Mouse (Mus musculus) gastrocnemius, postnatal 4 days (tissue): ENCODE results near the gene Yjefn3. TPM values are rescaled to one million over a fixed set of nuclear protein-coding genes. Genes with fewer than 3 reads are reported as not detected.
"Not testable (repeated sequence)": the region's sequence is repeated elsewhere in the genome, so short reads cannot be mapped to it uniquely, and the experiment has no call there.

Experiments
- DNase-seq, 2 experiments: peaks; one replicate each; pipeline ENCODE4 v3.0.0; 2021 to 2022; ENCODE audit warnings: low spot score in 2 of 2, mixed read lengths in 2 of 2
- long read RNA-seq, 2 experiments: library from polyadenylated mRNA; stranded (forward); transcript quantifications; one replicate each; pipeline ENCODE4 v2.0.0; 2021
- total RNA-seq, 2 experiments: library from RNA; stranded (reverse); gene quantifications; 2 replicates each; pipeline ENCODE4 v1.2.3; 2021

Gene Yjefn3
- total RNA-seq = 10 to 100 TPM; 10.8 to 11.7 TPM
- long read RNA-seq, experiment 1, partial matches to known transcripts = 0 of 19 reads
- long read RNA-seq, experiment 1, other reads (novel, unspliced or antisense) = 19 of 19 reads
- long read RNA-seq, experiment 2, partial matches to known transcripts = 0 of 20 reads
- long read RNA-seq, experiment 2, other reads (novel, unspliced or antisense) = 20 of 20 reads

GRCm38 (mm10) chr8:69902163-69903062, at the start of gene Yjefn3, which contains the start of the genes Tssk6 and Ndufa13:
Gene Yjefn3 (minus strand): TSS chr8:69902712.
Gene Tssk6 (plus strand): TSS chr8:69902184.
Gene Ndufa13 (minus strand): TSS chr8:69902558.
- DNase-seq = peak in 1 of 2 experiments; percentile 56

GRCm38 (mm10) chr8:69950300-69950699, 47.8 kb upstream of the Yjefn3 start:
- no peak for DNase-seq

- DNase-seq = not testable (repeated sequence)
Measured at GRCm38 (mm10) chr8:69942495-69942894, 40.0 kb upstream of the Yjefn3 start.

DNA sequence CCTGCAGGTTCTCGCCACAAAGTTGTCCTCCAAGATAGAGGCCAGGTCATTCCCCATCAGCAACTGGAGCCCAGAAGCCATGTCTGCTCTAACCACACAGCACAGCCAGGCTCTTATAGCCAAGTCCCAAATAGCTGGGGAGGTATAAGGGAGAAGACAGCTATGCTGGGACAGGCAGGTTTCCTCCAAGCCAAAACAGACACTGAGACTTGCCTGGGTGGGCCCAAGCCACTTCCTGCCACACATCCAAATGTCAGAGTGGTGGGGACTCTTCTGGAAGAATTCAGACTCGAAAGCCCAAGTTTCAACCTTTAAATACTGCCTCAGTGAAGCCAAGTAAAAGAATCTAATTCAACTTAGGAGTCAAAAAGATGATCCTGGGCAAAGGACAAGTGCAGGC, 37.9 kb upstream of the Yjefn3 start:
- no peak for DNase-seq

- peak in 1 of 2 experiments; percentile 22 for DNase-seq
Measured at GRCm38 (mm10) chr8:69939633-69940032, 37.1 kb upstream of the Yjefn3 start.

- no peak for DNase-seq
Measured at GRCm38 (mm10) chr8:69938245-69938982, 35.9 kb upstream of the Yjefn3 start.

DNA sequence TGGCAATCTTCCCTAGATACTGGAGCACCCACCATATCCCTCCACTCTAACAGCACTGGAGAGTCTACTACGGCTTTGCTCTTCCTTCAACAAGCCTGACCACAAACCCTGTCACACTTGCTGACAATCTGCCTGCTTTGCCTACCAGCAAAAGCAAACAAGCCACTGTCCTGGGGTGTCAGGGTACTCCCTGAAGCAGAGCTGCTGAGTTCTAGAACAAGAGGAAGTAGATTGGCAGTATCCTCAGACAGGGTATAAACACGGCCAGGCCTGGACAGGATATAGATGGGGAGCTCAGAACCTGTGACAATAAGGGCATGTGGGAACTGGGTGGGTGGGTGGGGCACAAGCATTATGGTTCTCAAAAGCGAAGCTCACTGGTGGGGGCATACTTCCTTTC, 35.0 kb upstream of the Yjefn3 start:
- DNase-seq = no peak

DNA sequence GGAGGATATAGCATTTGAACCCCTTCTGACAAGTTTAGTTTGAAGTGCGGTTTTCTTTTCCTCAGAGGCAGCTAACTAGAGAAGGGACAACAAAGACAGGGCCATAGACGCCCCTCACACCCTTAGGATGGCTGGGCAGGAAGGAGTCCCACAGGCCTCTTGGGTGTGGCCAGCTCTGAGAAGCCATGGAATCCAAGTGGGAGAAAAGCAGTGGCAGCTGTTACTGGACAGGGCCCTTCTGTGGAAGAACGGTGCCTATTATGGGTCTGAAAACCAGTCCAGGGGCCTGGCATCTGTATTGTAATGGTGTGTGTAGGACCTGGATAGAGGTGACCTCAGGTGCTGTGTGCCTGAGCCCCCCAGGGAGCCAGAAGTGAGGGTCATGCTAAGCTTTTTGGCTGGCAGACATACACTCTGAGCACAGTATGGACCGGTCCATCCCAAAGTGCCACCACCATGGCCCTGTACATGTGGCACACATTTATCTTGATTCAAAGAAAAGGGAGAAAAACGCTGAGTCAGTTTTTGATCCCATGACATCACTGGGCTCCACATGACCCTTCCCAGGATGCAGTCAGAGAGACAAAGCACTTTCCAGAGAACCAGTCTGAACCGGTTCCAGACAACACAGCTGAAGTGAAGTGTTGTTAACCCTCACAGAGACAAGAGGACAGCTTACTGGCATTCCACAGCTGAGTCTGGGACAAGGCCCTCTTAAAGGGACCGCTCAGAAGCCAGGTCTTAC, 33.7 kb upstream of the Yjefn3 start:
- DNase-seq = peak in 1 of 2 experiments; percentile 56

DNA sequence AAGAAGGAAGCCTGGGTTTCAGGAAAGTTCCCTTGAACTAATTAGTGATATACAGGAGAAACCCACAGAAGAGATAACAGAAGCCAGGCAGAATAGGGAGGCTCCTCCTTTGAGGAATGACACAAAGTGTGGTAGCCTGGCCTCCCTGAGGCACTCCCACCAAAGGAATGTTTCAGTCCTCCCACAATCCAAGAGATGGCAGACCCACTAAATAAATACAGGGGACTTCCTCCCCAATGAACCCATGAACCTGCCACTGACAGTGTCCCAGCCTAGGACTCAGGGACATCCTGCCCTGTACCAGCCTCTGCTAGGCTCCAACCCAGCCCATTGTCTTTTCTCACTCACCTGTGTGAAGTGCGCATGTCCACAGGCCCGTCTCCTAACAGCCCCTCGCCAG, 32.9 kb upstream of the Yjefn3 start:
- no peak for DNase-seq

DNA sequence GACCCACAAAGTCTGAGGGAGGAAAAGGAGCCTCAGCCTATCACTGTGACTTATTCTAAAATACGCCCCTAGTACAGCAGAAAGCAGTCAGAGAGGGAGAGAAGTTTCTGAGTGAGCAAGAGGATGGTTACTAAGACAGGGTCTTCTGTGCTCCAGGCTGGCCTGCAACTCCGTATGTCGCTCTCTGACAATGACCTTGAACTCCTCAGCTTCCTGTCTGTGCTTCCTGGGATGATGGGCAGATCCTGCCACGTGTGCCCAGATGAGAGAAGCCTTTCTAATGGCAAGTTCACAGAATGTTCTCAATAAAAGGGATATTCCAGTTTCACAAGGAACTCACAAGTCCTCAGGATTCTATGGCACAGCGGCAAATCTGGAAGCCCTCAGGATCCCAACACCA, 32.1 kb upstream of the Yjefn3 start:
- no peak for DNase-seq

GRCm38 (mm10) chr8:69933811-69934210, 31.3 kb upstream of the Yjefn3 start:
- DNase-seq = no peak

DNA sequence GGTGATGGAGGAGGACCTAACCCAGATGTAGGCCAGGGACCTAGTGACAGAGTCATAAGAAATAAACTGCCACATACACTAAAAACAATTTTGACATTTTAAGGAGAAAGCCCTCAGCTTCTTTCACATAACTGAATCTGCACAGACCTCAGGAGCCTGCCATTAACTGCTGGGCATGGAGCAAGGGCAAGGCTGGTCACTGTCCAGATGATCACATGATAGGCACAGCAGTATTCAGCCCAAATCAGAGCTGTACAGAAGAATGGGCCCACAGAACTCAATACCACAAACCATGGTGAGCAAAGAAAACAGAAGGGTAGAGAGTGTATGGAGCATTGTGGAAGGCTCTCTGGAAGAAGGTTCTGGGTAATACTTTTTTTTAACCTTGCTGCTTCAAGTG, 24.4 kb upstream of the Yjefn3 start:
- DNase-seq = no peak

DNA sequence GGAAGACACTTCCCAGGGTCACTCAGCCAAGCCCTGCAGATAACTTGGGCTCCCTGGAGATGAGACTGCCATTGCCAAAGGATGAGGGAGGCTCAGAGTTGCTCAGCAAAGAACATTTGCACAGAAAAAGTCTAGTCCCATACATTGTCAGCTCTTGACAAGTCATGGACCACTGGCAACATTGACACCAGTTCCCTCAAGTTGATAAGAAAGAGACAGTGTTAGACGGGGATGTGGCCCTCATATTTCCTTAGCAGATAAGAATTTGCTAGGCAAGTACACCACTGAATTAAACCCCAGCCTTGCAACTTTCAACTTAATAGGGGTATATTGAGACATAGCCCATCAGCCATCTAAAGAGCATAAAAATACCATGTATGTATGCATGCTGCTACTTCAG, 21.5 kb upstream of the Yjefn3 start:
- no peak for DNase-seq

- DNase-seq = no peak
Measured at GRCm38 (mm10) chr8:69921141-69921540, 18.6 kb upstream of the Yjefn3 start.

DNA sequence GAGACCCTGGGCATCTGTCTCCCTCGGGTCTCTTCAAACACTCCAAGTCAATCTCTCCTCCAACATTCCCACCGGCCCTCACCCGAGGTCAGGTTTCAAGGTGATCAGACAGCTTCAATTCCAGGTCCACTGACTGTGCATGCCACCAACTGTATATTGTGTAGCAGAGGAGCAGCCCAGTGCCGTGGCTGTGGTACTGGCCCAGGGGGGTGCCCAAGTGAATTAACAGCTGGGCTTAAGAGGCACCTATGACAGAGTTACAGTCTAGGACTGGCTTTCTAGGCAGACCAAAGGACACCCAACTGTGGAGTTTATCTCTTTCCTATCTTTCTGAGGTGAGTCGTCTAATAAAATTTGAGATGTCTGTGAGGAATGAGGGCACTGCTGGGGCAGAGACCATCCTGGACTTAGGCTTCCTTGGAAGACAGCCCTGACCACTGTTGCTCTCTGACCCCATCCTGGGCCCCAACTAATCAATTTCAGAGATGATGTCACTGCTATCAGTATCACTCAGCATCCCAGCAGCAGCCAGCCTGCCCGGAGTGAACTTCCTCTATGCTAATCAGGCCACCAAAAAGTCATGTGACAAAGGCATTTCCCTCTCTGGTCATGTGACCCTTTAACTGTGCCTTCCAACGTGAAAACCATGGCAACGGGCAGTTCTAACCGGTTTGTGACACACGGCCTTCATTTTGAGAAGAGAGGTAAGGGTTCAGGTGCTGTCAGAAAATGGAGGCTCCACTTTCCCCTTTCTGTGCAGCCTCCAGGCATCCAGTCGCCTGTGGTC, 17.6 kb upstream of the Yjefn3 start:
- DNase-seq = peak in 1 of 2 experiments; percentile 41

GRCm38 (mm10) chr8:69919010-69919409, 16.5 kb upstream of the Yjefn3 start:
- DNase-seq = peak; percentile 41 to 66

DNA sequence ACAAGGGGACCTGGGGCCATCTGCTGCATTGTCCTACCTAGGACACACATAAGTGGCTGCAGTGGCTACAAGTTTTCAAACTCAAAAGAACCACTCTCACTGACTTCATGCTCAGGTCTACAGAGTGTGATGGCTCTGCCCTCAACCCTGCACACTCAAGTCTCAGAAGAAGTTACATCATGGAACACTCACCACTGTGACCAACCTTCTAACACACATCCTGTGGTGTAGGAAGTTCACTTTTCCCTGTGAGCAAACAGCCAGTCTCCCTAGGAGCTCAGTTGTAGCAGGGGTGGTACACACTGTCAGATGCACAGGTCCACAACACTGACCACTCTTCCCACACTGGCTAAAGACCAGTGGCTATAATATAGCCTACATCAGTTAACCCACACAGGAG, 16.0 kb upstream of the Yjefn3 start:
- DNase-seq = no peak

- no peak for DNase-seq
Measured at GRCm38 (mm10) chr8:69915748-69916147, 13.2 kb upstream of the Yjefn3 start.

- no peak for DNase-seq
Measured at GRCm38 (mm10) chr8:69914526-69914925, 12.0 kb upstream of the Yjefn3 start.

DNA sequence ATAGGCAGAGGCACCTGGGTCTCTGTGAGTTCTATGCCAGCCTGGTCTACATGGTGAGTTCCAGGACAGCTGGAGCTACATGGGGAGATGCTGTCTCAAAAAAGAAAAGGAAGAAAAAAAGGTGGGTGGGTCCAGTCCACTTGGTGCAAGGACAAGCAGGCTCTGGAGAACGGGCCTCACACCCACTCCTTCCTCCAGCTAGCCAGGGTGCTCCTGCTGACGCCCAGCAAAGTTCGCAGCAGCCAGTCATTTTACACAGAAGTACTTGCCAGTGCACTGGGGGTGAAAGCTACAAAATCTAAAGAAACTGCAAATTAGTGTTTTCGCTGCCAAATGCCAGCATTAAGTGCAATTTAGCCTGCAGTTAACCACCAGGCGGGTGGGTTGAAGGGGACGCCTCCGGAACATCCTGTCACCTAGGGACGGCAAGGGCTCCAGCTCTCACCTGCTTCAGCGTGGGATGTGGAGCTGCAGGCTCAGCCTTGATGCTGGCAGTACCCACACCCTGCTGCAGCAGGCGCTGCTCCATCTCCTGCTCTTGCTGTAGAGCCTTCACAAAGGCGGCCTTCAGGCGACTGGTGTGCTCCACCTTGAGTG, 10.1 kb upstream of the Yjefn3 start:
- no peak for DNase-seq
